Mouse (Mus musculus) olfactory bulb, adult 2 months (tissue): ENCODE data around the gene Smtnl2.
A peak's percentile ranks its signal among the peaks of the same experiment; 100 is the strongest.

Source experiments
- CTCF ChIP-seq: fragments of 200-500 bp; IDR thresholded peaks from 2 replicates; pipeline ENCODE4 v1.5.1; 2012; ENCODE audit warnings: low read depth, mild to moderate bottlenecking, low read length, moderate library complexity; ENCODE audit not compliant: insufficient read depth
- POLR2A ChIP-seq: fragments of 200-500 bp; IDR thresholded peaks from 2 replicates; pipeline ENCODE4 v1.6.1; 2012; ENCODE audit warnings: mild to moderate bottlenecking, low read depth, low read length, moderate library complexity; ENCODE audit not compliant: insufficient read depth

- TF ChIP-seq CTCF: peak; percentile 38; the same call in 1 of the 2 replicates
- TF ChIP-seq POLR2A: no peak
Observed at GRCm38 (mm10) chr11:72429288-72429690, 17.8 kb upstream of the Smtnl2 start.
